Mouse (Mus musculus): ENCODE data around the gene Fndc8. TPM values are rescaled to one million over a fixed set of nuclear protein-coding genes. Genes with fewer than 3 reads are reported as not detected.
"Not testable (repeated sequence)": the region's sequence is repeated elsewhere in the genome, so short reads cannot be mapped to it uniquely, and the experiment has no call there.

Fndc8 gene
- total RNA-seq, 2 experiments from 2014 or later: not detected

DNA sequence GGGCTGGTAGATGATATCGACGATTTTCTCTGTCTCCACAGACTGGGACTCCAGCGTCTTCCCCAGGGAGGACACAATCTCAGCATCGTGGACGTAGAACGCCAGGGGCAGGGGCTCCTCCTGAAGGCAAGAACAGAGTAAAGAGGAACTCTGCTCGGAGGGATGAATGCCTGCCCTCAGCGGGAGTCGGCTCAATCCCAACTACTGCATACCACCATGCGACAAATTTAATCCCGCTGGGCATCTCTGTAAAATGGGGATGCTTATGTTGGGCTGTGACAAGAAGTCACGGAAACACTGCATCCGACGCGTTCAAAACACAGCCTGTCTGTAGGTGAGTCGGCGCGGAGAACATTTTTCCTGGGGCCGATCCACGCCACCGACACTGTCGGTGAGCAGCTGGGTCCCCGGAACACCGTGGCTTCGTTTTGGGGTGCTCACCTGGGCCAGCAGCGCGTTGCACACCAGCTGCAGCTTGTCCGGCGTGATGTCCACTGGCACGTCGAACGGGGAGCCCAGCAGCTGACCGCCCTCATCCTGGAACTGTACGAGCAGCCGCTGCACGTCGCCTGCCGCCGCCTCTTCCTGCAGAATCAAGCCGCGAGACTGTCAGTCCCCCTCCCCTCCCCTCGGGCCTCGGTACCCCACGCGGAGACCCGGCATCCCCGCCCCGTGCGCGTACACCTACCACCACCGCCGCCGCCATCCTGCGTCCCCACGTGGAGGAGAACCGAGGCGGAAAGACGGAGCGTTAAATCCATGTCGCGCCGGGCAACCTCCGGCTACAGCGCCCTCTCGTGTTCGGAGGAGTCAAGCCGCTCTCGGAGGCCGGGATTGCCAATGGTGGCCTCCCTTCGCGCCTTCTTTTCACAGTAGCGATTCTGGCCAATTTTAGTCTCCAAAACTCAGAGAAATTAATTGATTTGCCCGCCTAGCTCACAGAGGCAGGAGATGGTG lies 16.0 kb downstream of the Fndc8 start, which contains the start of gene Nle1:
Gene Nle1 (minus strand): TSS at position 761 of the 957 bp plus-strand sequence.
- intact Hi-C loops (cut with DNase I): loop anchor here (1.0 kb wide), 1 partner anchor 37 kb away; the partner anchor contains the start of gene Rffl
- DNase-seq (ENCODE audit: low spot score in 2 of 2): peak; percentile 90 to 91

DNA sequence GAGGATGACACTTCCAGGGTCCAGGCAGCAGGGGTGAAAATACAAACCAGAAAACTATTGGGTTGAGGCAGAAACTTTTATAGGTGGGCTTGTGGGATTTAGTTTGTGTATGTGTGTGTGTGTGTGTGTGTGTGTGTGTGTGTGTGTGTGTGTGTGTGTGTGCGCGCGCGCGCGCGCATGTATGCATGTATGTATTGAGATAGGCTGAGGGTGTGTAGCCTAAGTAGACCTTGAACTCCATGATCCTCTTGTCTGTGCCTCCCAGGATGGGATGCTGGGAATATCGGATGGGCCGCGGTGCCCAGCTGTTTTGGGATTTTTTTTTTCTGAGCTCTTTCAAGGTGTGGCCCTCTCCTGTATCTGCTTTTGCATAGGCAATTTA lies 16.7 kb downstream of the Fndc8 start:
- no peak for DNase-seq (ENCODE audit: low spot score in 2 of 2)
- intact Hi-C loops (cut with DNase I): loop anchor here (1.0 kb wide), 1 partner anchor 37 kb away; the partner anchor contains the start of gene Rffl

DNA sequence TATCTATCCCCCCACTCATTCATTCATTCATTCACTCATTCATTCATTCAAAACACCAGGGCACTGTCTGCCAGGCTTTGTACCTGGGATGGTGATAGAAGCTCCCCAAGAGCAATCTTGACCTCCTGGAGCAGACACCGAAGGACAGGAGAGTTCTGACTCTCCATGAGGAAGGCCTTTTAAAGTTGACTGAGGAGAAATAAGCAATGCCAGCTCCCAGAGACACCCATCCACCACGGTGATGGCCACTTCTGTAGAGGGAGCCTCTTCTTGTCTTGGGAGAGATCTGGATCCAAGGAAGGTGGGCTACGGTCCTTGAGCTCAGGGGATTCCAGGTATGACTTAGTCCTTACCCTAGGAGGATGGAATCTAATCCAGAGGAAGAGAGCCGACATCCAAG lies 18.3 kb downstream of the Fndc8 start, which contains the start of gene Unc45b:
Gene Unc45b (plus strand): TSS at position 301 of the 400 bp plus-strand sequence.
- intact Hi-C loops (cut with DNase I): no loop called here

DNA sequence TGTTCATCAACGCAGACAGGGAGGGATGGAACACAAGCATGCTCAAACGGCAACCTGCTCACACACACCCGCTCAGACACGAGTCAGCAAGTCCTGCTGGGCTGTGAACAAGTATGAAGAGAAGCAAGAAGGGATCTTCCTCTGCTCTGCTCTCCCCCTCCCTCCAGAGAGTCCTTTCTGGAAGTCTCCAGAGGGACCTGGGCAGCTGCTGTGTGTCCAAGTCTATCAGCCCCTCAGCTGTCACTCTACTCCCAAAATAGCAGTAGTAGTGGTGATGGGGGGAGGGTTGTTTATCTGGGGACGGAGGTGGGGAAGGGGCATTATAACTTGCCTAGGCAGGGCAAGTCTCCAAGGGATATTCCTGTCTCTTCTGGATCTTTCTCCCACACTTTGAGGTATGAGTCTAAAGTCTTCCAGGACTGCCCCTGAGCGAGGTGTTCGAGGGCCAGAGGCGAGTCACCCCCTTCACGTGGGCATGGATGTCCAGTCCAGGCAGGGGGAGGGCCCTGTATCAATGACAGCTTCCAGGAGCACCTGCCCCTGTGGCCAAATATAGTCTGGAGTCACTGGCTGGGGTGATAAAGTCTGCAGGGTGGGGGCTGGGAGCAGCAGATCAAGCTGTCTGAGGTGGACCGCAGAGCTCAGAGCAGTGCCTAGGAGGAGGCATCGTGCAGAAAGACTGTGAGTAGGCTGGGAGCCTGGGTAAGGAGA lies 18.9 kb downstream of the Fndc8 start:
- intact Hi-C loops (cut with DNase I): no loop called here
- no peak for DNase-seq (ENCODE audit: low spot score in 2 of 2)

More for the DNA sequence above, 18.3 kb downstream of the Fndc8 start, which contains the start of gene Unc45b:
- no peak for DNase-seq (ENCODE audit: low spot score in 2 of 2)

DNA sequence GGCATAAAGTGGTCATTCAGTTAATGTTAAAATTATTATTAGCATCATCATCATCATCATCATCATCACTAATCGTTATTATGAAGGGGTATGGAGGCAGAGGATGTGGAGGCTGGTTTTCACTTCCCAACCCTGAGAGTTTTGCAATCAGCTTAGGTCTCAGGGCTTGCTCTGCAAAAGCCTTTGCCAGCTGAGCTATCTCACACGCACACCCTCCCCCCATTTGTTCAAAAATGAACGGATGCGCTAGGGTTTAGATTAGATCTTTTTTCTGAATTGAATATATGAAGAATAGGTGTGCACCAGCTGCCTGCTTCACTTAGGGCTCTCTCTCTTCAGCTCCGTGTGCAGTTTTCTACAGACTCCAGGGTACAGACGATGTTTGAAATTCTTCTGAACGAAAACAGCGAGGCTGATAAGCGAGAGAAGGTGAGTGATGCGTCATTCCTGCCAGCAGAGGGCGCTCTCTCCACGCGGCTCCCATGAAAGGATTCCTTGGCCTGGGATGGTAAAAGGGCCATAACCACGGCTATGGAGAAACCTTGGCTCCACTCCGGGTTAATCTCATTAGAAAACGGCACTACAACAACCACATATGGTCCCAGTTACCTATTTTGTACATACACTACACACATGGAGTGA lies 22.9 kb downstream of the Fndc8 start:
- intact Hi-C loops (cut with DNase I): loop anchor here (1.0 to 5.0 kb wide), 2 partner anchors 277 to 347 kb away; no protein-coding TSS in a partner anchor
- peak; percentile 67 to 74 for DNase-seq (ENCODE audit: low spot score in 2 of 2)

DNA sequence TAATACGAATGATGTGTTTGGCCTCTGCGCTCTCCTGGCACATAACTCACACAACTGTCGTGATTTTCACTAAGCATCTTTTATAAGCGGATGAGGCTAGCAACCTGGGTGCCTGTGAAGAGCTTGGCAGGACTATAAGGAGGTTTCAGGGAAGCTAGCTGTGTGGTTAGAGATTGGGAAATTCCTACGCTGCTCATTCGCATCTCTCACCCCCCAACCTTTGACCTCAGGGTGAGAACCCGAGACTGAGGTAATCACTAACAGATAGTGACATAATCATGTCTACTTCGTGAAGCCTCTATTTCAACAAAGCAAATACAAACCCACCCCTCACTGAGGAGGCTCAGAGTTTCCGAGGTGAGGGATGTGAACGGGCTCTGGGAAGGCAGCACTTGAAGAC lies 28.8 kb downstream of the Fndc8 start:
- DNase-seq (ENCODE audit: low spot score in 2 of 2): no peak
- intact Hi-C loops (cut with DNase I): no loop called here

DNA sequence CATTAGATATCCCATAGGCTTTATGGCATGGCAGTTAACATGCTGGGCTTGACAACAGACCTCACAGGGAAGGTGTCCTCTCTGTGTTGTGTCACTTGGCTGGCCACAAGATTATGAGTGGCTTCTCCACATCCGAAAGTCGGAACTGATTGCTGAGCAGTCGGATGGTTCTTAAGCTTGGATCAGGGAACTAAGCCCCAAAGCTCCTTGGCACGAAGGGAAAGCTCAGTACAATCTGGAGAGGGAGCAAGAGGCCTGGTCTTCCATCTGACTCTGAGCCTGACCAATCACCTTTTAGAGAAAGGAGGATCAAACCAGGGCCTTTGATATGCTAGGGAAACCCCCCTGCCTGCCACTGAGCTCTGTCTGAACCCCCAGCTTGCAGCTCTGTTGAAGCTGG lies 29.8 kb downstream of the Fndc8 start:
- no peak for DNase-seq (ENCODE audit: low spot score in 2 of 2)
- intact Hi-C loops (cut with DNase I): no loop called here

DNA sequence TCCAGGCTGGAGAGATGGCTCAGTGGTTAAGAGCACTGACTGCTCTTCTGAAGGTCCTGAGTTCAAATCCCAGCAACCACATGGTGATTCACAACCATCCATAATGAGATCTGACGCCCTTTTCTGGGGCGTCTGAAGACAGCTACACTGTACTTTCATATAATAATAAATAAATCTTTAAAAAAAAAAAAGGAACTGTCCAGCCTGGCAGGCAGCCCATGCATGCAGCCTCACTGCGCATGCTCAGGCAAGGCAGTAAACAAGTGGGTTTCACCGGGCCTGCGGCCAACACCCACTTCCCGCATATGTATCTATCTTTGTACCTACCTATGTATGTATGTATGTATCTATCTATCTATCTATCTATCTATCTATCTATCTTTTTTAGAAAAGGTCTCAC lies 32.0 kb downstream of the Fndc8 start:
- DNase-seq (ENCODE audit: low spot score in 2 of 2); intact Hi-C loops (cut with DNase I): not testable (repeated sequence)

DNA sequence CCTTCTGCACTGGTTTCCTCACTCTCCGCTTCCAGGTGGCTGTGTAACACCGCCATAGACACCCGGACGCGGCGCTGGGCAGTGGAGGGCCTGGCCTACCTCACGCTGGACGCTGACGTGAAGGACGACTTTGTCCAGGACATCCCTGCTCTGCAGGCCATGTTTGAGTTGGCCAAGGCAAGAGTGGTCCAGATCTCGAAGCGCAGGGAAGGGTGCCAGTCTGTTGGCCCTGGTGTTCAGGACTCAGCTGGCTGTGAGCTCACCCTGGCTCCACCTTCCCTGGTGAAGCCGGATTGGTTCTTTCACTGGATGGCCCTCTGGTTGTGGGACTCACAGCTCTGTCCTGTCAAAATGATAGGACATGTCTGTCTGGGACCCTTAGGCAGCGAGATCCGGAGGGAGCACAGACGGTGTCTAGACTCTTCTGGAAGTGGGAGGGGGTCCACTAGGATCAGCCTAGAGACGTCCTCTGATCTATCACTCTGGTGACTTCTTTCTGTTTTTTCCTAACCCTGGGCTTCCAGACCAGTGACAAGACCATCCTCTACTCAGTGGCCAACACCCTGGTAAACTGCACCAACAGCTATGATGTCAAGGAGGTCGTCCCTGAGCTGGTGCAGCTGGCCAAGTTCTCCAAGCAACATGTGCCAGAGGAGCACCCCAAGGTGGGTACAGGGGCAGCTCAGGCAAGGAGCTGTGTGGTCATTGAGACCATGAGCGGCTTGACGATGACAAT lies 37.1 kb downstream of the Fndc8 start:
- no peak for DNase-seq (ENCODE audit: low spot score in 2 of 2)
- intact Hi-C loops (cut with DNase I): no loop called here

DNA sequence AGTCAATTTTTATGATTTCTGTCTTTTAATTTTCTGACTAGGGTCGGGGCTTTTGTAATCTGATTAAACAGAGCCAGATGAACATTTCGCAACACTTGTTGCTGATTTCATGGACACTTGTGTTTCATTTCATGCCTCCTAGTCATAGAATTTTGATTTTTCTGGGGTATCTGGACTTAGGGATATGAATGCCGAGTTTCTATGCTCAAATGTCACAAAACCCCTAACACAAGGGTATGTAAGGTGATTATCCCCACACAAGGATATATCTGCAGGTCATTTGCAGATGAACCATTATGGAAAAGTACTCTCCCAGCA lies 37.7 kb downstream of the Fndc8 start:
- intact Hi-C loops (cut with DNase I): no loop called here
- no peak for DNase-seq (ENCODE audit: low spot score in 2 of 2)

DNA sequence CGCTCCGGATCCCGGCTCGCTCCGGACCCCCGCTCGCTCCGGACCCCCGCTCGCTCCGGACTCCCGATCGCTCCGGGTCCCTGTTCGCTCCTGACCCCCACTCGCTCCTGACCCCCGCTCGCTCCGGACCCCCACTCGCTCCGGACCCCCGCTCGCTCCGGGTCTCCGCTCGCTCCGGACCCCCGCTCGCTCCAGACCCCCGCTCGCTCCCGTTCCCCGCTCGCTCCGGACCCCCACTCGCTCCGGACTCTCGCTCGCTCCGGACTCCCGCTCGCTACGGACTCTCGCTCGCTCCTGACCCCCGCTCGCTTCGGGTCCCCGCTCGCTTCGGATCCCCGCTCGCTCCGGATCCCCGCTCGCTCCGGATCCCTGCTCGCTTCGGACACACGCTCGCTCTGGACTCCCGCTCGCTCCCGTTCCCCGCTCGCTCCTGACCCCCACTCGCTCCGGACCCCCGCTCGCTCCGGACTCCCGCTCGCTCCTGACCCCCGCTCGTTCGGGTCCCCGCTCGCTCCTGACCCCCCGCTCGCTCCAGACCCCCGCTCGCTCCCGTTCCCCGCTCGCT lies 38.5 kb downstream of the Fndc8 start:
- DNase-seq (ENCODE audit: low spot score in 2 of 2); intact Hi-C loops (cut with DNase I): not testable (repeated sequence)

DNA sequence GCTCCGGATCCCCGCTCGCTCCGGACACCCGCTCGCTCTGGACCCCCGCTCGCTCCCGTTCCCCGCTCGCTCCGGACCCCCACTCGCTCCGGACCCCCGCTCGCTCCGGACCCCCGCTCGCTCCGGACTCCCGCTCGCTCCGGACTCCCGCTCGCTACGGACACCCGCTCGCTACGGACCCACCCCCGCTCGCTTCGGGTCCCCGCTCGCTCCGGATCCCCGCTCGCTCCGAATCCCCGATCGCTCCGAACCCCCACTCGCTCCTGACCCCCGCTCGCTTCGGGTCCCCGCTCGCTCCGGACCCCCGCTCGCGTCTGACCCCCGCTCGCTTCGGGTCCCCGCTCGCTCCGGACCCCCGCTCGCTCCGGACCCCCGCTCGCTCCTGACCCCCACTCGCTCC lies 39.2 kb downstream of the Fndc8 start:
- DNase-seq (ENCODE audit: low spot score in 2 of 2); intact Hi-C loops (cut with DNase I): not testable (repeated sequence)

DNA sequence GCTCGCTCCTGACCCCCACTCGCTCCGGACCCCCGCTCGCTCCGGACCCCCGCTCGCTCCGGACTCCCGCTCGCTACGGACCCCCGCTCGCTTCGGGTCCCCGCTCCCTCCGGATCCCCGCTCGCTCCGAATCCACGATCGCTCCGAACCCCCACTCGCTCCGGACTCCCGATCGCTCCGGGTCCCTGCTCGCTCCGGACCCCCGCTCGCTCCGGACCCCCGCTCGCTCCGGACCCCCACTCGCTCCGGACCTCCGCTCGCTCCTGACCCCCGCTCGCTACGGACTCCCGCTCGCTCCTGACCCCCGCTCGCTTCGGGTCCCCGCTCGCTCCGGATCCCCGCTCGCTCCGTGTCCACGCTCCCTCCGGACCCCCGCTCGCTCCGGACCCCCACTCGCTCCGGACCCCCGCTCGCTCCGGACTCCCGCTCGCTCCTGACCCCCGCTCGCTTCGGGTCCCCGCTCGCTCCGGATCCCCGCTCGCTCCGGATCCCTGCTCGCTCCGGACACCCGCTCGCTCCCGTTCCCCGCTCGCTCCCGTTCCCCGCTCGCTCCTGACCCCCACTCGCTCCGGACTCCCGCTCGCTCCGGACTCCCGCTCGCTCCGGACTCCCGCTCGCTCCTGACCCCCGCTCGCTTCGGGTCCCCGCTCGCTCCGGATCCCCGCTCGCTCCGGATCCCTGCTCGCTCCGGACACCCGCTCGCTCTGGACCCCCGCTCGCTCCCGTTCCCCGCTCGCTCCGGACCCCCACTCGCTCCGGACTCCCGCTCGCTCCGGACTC lies 39.9 kb downstream of the Fndc8 start:
- intact Hi-C loops (cut with DNase I); DNase-seq (ENCODE audit: low spot score in 2 of 2): not testable (repeated sequence)

DNA sequence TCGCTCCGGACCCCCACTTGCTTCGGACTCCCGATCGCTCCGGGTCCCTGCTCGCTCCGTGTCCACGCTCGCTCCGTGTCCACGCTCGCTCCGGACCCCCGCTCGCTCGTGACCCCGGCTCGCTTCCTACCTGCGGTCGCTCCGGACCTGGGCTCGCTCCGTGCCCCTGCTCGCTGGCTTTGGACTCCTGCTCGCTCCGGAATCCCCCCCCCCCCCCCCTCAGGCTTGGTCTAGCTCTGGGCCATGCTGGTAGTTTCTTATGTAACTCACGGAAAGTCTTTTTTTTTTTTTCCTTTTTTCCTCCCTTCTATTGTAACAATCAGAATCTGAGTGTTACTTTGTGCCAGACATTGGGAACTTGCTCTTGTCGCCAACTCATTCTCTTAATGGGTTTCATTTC lies 41.3 kb downstream of the Fndc8 start:
- intact Hi-C loops (cut with DNase I): no loop called here
- no peak for DNase-seq (ENCODE audit: low spot score in 2 of 2)

DNA sequence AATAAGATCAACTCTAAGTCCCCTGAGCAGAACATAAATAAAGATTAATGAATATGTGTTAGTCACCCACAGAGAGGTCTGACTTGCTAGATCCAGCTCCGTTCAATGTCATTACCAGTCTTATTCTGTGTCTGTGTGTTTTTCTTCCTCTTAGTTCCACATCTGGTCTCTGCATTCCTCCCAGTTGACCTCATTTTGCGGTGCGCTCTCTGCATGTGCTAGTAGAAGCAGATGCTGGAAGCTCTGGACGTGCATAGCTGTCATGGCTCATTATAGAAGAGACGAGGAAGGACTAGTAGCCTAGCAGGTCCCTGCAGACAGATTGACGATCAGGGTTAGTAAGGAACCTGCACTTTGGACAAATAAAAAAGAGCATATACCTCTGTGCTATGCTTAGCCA lies 51.4 kb downstream of the Fndc8 start:
- DNase-seq (ENCODE audit: low spot score in 2 of 2): no peak
- intact Hi-C loops (cut with DNase I): no loop called here

DNA sequence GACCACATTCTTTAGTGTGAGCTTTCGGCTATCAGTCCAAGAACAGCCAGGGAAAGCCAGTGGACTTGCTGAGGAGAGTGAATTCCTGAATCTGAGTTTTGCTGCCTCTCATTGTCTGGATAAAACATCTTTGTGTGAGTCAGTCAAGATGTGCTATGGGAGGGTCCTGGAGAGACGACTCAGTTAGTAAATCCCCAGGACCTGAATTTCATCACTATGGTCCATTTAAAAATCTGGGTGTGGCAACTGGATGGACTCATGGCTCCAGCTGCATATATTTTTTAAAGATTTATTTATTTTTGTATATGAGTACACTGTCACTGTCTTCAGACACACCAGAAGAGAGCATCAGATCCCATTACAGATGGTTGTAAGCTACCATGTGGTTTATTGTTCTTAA lies 53.7 kb downstream of the Fndc8 start:
- DNase-seq (ENCODE audit: low spot score in 2 of 2): no peak
- intact Hi-C loops (cut with DNase I): no loop called here

DNA sequence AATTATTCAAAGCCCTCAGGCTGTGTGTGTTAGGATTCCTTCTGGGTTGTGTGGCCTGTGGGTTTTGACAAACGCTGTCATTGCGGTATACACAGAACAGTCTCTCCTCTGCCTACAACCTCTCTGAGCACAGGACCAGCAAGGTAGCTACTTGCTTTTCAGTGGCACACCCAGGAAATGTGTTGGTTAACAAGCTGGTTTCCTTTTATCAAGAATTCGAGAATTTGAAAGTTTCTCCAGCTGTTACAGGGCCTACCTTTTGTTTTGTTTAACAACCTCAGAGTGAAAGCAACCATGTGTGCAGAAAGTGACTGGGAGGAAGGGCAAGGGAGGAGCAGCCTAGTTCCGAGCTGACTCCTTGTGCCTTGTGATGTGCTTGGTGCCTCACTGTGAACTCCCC lies 55.5 kb downstream of the Fndc8 start:
- DNase-seq (ENCODE audit: low spot score in 2 of 2): no peak
- intact Hi-C loops (cut with DNase I): no loop called here

DNA sequence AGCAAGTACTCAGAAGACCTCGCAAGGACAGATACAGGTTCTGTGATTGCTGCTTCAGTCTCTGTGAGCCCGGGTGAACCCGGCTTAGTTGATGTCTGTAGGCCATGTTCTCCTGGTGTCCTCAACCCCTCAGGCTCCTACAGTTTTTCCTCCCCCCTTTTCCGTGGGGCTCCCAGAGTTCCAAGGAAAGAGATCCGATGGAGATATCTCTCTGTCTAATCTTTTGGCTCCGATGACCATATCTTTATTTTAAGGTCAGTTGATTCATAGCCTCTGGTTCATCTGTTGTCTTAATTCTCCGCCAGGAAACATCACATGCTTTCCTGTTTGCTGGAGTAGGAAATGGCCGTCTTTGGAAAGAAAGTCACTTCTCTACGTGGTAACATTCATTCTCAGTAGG lies 57.1 kb downstream of the Fndc8 start:
- no peak for DNase-seq (ENCODE audit: low spot score in 2 of 2)
- intact Hi-C loops (cut with DNase I): no loop called here
